ENCODE assay signal across 10 mouse cellular contexts in the genomic region with DNA sequence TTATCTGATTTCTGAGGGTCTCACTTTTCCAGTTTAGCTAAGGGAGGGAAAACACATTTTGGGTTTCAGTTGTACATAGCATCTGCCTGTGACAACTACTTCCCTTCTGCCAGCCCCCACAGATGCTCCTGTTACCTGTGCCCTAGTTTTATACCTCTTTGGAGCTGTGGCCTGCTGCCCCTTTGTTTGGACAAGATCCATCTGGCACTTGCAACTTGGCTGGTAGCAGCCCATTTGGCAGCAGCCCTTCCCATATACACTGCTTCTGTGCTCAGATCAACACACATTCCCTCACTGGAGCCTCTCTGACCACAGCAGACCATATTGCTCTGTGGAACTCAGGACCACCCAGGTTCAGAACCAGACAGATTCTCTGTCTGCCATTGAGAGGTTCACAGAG.
"Had no signal": no experiment of that assay in that cellular context is flagged by ENCODE, and none has a peak within 500 bp of the region (broad histone marks: within the 10 kb centered on the region; RNA-seq: fewer than 3 reads in every experiment).

No protein-coding gene starts in this region.

- H3K4me1 ChIP-seq: limb, embryonic 13.5 days; midbrain, embryonic 13.5 days; neural tube, embryonic 12.5 days had no signal

- H3K27me3 ChIP-seq: limb, embryonic 13.5 days; midbrain, embryonic 13.5 days; neural tube, embryonic 12.5 days had no signal

- H3K9ac ChIP-seq: limb, embryonic 13.5 days; liver, embryonic 14.5 days; midbrain, embryonic 13.5 days; neural tube, embryonic 12.5 days had no signal

- H3K27ac ChIP-seq: limb, embryonic 13.5 days; liver, embryonic 14.5 days; midbrain, embryonic 13.5 days; neural tube, embryonic 12.5 days; stomach, postnatal 0 days had no signal

- H3K4me3 ChIP-seq: limb, embryonic 13.5 days; midbrain, embryonic 13.5 days; myocyte; neural tube, embryonic 12.5 days had no signal

- DNase-seq: kidney, postnatal 25 days; layer of hippocampus, postnatal 36 days; lung, adult 18-20 months; thymus, postnatal 4 days had no signal

- H3K36me3 ChIP-seq: limb, embryonic 13.5 days; midbrain, embryonic 13.5 days; neural tube, embryonic 12.5 days had no signal
